Mouse (Mus musculus) layer of hippocampus, adult 2 months (tissue): ENCODE measurements around the gene Chd2. TPM values are rescaled to one million over a fixed set of nuclear protein-coding genes. Genes with fewer than 3 reads are reported as not detected.
"Not testable (repeated sequence)": the region's sequence is repeated elsewhere in the genome, so short reads cannot be mapped to it uniquely, and the experiment has no call there.

Experiments
- DNase-seq, 2 experiments: peaks; one replicate each; pipeline ENCODE4 v3.0.0; 2022; ENCODE audit warnings: low spot score in 2 of 2
- H3K27ac ChIP-seq: fragments of 200-600 bp; 2 replicates; pipeline ENCODE4 v1.8.1; 2022
- H3K4me3 ChIP-seq: fragments of 200-600 bp; 2 replicates; pipeline ENCODE4 v1.8.1; 2022; ENCODE audit warnings: mild to moderate bottlenecking
- CTCF ChIP-seq: fragments of 200-600 bp; conservative IDR thresholded peaks from 2 replicates; pipeline ENCODE4 v1.8.1; 2022; ENCODE audit warnings: antibody characterized with exemption, mild to moderate bottlenecking, moderate library complexity
- total RNA-seq, 2 experiments: library from RNA; stranded (reverse); gene quantifications; 2 replicates each; pipeline ENCODE4 v1.2.3; 2021

The Chd2 gene
- total RNA-seq, 2 experiments from 2014 or later: 57.1 to 58.3 TPM

DNA sequence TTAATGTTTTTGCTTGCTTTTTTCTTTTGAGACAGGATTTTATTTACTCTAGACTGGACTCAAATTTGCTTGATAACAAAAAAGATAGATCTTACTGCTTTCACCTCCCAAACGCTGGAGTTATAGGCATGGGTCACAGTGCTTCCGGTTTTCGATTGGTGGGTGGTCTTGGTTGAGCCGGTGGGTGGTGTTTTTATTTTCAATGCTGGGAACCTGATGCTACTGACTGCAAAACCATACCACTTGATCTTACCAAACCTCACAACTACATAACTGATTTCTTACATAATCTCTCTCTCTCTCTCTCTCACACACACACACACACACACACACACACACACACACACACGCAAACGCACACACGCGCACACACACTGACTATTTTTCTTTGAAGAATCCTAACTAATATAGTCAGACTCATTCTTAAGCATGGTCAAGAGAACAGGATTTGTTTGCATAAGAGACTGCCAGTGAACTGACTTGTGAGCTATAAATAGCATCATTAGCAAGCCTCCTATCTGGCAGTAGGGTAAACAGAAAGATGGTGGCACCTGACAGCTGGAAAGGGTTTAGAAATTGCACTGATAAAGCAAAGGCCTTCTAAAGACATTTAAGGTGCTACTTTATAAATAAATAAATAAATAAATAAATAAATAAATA is 37.6 kb upstream of the Chd2 start:
- Histone ChIP-seq H3K4me3 (no peak overlapping the region), H3K27ac (no peak overlapping the region)
- DNase-seq: no peak
- no peak for TF ChIP-seq CTCF

DNA sequence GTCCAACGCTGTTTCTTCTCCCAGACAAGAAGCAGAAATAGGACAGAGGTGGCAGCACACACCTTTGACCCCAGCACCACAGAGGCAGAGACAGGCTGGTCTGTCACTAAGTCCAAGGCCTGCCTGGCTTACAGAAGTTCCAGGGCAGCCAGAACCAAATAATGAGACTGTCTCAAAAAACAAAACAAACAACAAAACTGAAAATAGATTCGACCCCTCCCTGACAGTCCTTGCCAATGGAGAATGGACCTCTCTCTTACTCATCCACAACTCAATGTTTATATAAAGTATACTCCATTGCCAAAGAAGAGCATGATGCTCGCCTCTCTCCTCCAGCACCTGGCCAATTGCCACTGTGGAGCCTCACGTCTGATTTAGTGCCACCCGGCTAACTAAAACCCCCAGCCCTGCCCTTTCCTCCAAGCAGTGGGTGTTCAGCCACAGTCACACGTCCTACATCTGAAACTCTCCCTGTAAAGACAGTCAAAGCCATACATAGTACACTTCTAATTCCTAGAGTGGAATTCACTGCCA is 36.3 kb upstream of the Chd2 start:
- DNase-seq: no peak

DNA sequence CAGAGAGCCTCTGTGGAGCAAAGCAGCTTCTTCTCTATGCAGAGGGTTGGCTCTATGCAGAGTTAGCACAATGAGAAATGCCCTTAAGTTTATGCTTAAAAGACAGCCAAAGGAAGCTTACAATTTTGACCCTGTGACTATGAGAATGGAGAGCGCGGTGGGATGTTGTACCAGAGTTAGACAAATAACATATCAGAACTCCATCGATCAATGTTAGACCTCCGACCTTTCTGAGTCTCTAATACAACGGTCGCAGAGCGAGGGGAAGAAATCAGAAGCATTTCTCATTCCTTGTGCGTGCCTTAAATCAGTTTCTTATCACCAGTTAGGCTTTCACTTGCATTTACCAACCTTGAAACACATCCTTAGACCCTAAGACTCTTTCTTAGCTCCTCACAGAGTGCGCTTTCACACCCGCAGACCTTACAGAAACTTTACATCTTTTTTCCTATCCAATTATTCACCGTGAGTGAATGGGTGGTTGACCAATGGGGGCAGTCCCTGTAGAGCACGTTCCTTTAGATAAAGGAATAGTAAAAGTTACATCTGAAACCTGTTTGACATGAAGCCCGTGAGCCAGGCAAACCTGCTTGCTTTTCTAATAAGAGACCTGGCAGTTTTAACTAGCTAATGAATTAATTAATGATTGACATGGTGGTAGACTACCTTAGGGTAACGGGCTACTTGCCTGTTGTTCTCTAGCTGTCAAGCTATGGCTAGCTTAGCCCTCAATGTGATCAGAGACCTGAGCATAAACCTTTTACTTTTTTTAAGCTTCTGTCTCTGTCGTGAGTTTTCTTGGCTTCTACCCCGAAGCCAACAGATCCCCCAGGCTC is 34.7 kb upstream of the Chd2 start:
- no peak overlapping the region for H3K27ac ChIP-seq
- TF ChIP-seq CTCF: no peak
- DNase-seq: no peak
- H3K4me3 ChIP-seq: no peak overlapping the region

More for the DNA sequence above, 36.3 kb upstream of the Chd2 start:
- no peak overlapping the region for H3K4me3 ChIP-seq
- no peak overlapping the region for H3K27ac ChIP-seq
- TF ChIP-seq CTCF: no peak

DNA sequence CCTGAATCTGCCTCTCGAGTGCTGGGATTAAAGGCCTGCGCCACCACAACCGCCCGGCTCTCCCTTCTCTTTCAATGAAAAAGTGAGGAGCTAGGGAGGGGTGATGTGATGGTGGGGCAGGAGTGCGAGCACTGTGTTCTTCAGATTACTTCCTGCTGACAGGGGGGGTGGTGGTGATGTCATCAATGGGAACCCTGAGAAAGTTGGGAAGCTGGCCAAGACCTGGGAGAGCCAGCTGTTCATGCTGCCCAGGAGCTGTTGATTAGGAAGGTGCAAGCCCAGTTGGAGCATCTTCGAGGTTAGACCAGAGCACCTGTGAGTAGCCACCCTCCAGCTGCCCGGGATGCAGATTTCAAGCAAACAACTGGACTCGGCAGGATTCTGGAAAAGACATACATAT is 33.6 kb upstream of the Chd2 start:
- TF ChIP-seq CTCF: no peak

DNA sequence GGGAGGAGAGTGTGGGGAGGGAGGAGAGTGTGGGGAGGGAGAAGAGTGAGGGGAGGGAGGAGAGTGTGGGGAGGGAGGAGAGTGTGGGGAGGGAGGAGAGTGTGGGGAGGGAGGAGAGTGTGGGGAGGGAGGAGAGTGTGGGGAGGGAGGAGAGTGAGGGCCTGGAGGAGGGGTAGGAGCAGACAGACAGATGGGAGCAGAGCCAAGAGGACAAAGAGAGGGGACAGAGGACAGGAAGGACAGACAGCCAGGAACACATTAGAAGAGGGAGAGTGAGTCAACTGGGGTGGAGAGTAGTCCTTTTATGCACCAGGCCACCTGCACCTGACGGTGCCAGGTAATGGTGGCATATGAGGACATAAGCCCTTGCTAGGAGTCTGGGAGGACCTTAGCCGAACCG is 33.0 kb upstream of the Chd2 start:
- not testable (repeated sequence) for DNase-seq, H3K4me3 ChIP-seq, H3K27ac ChIP-seq

More for the DNA sequence above, 33.6 kb upstream of the Chd2 start:
- DNase-seq: no peak
- H3K27ac ChIP-seq: no peak overlapping the region
- no peak overlapping the region for H3K4me3 ChIP-seq

DNA sequence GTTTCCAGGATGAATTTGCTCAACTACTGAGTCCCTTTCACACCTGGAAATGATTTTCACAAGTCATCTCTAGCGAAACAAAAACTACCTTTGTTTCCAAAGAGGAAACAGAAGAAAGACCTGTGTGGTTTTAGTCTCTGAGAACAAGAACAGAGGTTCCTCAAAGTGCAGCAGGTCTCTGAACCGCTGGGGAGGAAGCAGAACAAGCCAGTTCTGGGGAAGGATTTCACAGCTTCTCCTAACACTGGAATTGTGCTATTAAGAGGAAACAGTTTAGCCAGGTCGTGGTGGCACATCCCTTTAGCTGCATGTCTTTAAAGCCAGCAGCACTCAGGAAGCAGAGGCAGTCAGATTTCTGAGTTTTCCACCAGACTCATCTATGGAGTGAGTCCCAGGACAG is 30.9 kb upstream of the Chd2 start:
- DNase-seq: no peak
- H3K4me3 ChIP-seq: no peak overlapping the region
- TF ChIP-seq CTCF: no peak

DNA sequence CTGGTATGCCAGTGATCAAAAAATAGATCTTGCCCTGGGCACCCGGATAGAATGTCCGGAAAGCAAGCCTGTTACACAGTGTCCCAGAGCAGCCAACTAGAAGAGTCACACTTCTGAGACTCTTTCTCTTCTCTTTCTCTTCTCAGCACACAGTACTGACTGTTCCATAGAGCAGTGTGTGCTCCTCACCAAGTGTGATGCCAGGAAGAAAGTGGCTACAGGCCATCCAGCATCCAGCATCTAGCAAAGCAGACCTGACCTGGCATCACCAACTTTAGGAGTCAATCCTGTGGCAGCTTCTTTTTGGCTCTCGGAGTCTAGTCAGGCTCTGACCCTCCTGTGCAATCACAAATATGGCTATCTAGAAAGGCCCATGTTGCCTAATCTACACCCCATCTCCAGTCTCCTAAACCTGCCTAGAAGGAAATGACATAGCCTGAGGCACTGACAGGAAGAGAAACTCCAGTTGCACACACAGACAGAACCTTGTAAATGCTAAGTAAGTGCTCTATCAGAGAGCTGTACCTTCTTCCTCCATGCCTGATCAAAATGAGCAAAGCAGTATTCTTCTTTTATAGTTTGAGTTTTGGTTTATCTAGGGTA is 27.3 kb upstream of the Chd2 start:
- TF ChIP-seq CTCF: no peak
- H3K4me3 ChIP-seq: no peak overlapping the region
- no peak for DNase-seq
- H3K27ac ChIP-seq: no peak overlapping the region

More for the DNA sequence above, 30.9 kb upstream of the Chd2 start:
- H3K27ac ChIP-seq: no peak overlapping the region

DNA sequence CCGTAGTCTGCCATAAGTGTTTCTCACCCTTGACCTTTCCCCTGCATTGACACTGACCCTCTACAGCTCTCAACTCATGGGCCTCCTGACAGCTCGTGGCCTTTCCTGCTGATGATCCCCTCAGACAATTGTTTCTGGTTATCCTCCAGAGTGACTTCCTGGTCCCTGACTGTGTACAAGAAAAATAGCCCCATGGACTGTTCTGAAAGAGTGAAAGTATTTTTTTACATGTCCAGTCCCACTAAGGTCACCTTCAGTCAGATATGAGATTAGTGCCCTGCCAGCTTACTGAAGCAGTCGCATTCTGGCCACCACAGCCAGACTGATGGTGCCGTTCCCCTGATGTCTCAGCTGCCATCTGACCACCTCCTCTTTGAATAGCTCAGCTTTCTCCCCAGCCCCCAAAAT is 26.1 kb upstream of the Chd2 start:
- no peak for TF ChIP-seq CTCF
- Histone ChIP-seq H3K4me3 (no peak overlapping the region), H3K27ac (no peak overlapping the region)
- no peak for DNase-seq

DNA sequence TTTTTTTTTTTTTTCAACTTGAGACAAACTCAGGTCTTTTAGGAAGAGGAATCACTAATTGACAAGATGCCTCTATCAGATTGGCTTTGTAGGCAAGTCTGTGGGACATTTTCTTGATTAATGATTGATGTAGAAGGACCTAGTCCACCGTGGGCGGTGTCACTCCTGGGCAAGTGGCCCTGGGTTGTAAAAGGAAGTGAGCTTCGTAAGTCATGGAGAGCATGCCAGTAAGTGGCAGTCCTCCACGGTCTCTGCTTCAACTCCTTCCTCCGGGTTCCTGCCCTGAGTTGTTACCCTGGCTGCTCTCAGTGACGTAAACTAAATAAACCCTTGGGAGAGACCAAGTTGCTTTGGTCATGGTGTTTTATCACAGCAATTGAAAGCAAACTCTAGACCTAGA is 22.5 kb upstream of the Chd2 start:
- DNase-seq: no peak
- no peak for TF ChIP-seq CTCF
- Histone ChIP-seq H3K4me3 (no peak overlapping the region), H3K27ac (no peak overlapping the region)

DNA sequence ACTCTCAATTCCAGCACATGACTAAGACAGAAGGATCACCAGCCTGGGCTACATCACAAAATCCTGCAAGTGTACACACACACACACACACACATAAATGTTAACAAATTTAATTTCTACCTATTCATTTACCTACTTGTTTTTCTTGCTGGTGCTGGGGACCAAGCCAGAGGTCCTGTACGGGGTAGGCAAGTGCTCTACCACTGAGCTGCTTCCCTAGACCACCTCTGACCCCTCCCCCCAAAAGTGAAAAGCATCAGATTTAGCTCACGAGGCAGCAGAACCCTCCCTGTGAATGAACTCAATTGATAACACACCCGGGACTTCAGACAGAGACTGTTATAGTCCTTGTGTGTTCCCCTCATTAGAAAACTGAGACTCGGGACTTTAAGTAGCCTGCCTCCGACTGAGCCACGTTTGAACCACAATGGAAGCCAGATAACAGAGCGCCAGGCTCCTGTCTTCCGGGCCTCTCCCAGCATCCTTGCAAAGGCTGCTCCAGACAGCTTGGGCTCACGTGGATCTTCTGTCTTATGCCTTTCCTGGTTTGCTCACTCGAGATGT is 19.9 kb upstream of the Chd2 start:
- TF ChIP-seq CTCF: no peak
- DNase-seq: no peak
- Histone ChIP-seq H3K27ac (no peak overlapping the region), H3K4me3 (no peak overlapping the region)

DNA sequence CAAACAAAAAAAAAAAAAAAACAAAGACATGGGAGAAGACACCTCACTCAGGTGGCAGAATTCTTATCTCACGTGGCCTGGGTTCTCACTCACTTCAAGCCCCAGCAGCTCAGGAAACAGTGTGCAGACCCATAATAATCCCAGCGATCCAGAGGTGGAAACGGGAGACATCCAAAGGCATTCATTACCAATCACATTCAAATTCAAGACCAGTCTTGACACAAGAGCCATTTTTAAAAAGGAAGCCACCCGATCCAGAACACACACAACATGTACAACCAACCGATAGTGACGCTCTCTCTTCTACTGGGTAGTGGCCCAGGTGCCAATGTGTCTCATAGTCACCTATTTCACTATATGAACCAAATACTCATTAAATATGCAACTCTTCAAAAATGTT is 19.2 kb upstream of the Chd2 start:
- no peak for TF ChIP-seq CTCF
- DNase-seq: no peak
- Histone ChIP-seq H3K27ac (no peak overlapping the region), H3K4me3 (no peak overlapping the region)

DNA sequence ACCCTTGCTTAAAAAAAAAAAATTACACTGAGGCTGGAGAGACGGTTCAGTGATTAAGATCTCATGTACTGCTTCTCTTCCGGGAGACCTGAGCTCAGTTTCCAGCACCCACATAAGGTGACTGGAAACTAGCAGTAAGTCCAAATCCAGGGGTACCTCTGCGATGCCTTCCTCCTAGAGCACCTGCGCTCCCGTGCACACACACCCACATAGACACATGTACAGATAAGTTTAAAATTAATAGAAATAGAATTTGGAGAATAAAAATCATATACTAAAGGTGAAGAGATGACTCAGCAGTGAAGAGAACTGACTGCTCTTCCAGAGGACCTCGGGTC is 18.2 kb upstream of the Chd2 start:
- no peak for TF ChIP-seq CTCF
- no peak overlapping the region for H3K4me3 ChIP-seq
- no peak for DNase-seq
- peak overlapping the region; percentile 97 for H3K27ac ChIP-seq

DNA sequence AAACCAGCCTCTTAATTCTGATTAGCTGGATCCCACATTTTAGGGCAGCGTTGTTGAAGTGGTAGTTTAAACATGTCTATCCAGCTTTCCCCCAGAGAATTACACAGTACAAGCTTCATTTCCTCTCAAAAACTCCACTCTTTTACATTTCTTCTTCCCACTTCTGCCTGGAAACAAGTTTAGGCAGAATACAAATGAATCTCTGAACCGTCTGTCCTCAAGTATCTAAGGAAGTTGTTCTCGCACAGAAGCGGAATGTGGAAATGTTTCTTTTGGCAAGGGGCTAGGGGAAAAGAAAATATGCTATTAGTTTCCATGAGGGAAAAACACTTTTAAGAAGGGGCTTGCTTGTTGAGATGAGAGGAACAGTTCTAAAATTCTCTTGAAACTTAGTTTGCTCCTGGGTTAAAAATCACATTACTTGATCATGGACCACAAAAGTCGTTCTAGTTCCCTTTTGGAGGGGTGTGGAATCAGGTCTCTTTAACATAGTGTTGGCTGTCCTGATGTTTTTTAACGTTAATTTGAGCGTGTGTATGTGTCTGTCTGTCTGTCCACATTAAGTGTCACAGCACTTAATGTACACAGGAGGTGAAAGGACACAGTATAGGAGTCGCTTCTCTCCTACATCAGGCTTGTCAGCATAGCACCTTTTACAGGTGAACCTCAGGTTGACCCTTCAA is 17.7 kb upstream of the Chd2 start:
- H3K27ac ChIP-seq: peak overlapping the region; percentile 97
- TF ChIP-seq CTCF: no peak
- peak overlapping the region; percentile 67 for H3K4me3 ChIP-seq
- no peak for DNase-seq
